Mouse (Mus musculus) cerebellum, adult 18-20 months (tissue): ENCODE results near the gene Pheta1.
A peak's percentile ranks its signal among the peaks of the same experiment; 100 is the strongest.

Experiments
- DNase-seq, 2 experiments: peaks; one replicate each; pipeline ENCODE4 v3.0.0; 2021

The Pheta1 gene

DNA sequence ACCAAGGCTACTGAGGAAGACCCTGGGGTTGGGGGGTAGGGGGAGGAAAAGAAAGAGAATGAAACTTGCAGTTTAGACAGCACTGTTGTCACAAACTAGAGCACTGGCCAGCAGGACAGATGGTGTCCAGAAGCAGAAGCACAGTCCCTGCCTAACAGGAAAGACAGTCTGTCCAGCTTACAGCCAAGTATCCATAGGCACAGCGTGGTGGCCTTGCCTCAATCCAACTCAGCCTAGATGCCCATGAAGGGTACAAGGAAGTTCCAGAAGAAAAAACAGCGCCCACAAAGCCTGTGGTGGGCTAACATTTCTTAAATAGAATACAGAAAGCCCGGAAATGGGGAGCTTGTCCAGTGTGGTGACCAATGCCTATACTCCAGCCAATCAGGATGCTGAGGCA is 23.2 kb upstream of the Pheta1 start:
- peak; percentile 65 to 78 for DNase-seq

GRCm38 (mm10) chr5:121827876-121828275 is 20.9 kb upstream of the Pheta1 start:
- DNase-seq: peak in 1 of 2 experiments; percentile 50

GRCm38 (mm10) chr5:121828491-121829432 is 20.0 kb upstream of the Pheta1 start:
- DNase-seq: peak; percentile 72 to 80

- no peak for DNase-seq
Observed at GRCm38 (mm10) chr5:121831002-121831601, 17.7 kb upstream of the Pheta1 start.

GRCm38 (mm10) chr5:121832376-121833155 is 16.2 kb upstream of the Pheta1 start:
- DNase-seq: no peak

- DNase-seq: no peak
Observed at GRCm38 (mm10) chr5:121833159-121833558, 15.6 kb upstream of the Pheta1 start.

- DNase-seq: peak; percentile 55 to 62
Observed at GRCm38 (mm10) chr5:121833572-121834240, 15.1 kb upstream of the Pheta1 start.

- no peak for DNase-seq
Observed at GRCm38 (mm10) chr5:121834241-121834606, 14.6 kb upstream of the Pheta1 start.

GRCm38 (mm10) chr5:121834991-121835747 is 13.6 kb upstream of the Pheta1 start:
- DNase-seq: no peak

- no peak for DNase-seq
Observed at GRCm38 (mm10) chr5:121835949-121836691, 12.7 kb upstream of the Pheta1 start.

DNA sequence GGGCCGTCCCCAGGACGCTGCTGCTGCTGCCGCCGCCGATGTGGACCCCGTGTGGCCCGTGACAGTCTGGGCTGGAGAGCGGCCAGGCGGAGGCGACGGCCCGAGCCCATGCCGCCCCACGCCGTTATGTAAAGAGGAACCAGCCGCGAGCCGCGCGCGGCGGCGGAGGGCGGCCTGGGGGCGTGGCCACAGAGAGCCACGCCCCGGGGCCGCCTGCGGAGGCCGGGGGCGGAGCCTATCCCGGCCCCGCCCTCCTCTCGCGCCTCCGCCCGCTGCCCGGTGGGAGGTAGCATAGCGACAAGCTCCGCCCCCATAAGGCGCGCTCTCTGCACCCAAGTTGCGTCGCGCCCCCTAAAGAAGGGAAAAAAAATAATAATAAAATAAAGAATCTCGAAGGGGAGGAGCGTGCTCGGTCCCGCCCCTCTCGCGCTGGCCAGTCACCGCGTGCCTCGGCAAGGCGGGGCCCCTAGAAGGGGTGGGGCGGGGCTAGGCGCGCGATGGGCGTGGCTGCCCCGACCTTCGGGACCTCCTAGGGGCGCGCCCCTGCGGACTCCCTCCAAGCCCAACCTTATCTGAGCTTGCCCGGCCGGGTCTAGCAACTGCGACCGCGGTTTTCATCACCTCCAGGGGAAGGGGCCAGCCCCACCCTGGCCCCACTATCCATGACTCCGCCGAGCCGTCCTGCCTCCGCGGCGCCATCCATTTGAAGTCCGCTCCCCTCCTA is 11.9 kb upstream of the Pheta1 start:
- DNase-seq: peak; percentile 78 to 89

GRCm38 (mm10) chr5:121837441-121838340 is 11.1 kb upstream of the Pheta1 start, which contains the start of gene Sh2b3:
Gene Sh2b3 (minus strand): TSS chr5:121837646.
- DNase-seq: peak in 1 of 2 experiments; percentile 50

GRCm38 (mm10) chr5:121838341-121839127 is 10.2 kb upstream of the Pheta1 start:
- peak; percentile 68 to 75 for DNase-seq

GRCm38 (mm10) chr5:121839128-121839473 is 9.7 kb upstream of the Pheta1 start:
- no peak for DNase-seq

DNA sequence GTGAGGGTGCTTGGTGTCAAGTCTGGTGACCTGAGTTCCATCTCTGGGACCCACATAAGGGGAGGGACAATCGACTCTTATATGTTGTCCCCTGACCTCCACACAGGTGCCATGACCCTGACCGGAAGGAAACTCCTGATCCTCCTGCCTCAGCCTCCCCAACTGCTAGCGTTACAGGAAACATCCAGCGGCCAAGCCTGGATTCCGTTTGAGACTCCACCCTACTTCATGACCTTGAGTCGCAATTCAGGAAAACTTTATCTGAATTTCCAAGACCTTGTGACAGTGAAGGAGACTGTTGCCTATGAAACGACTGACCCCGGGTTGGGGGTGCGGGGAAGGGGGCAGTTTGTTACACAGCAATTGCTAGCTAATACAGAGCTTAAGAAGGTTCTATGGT is 7.3 kb upstream of the Pheta1 start:
- peak in 1 of 2 experiments; percentile 1 for DNase-seq

- no peak for DNase-seq
Observed at GRCm38 (mm10) chr5:121841973-121842372, 6.8 kb upstream of the Pheta1 start.

GRCm38 (mm10) chr5:121842665-121843118 is 6.1 kb upstream of the Pheta1 start:
- peak; percentile 81 to 95 for DNase-seq

GRCm38 (mm10) chr5:121843138-121843905 is 5.5 kb upstream of the Pheta1 start:
- peak in 1 of 2 experiments; percentile 53 for DNase-seq
